Mouse (Mus musculus) heart, embryonic 16.5 days (tissue): ENCODE measurements around the gene Utrn. TPM values are rescaled to one million over a fixed set of nuclear protein-coding genes. Genes with fewer than 3 reads are reported as not detected.

ENCODE experiments used
- ATAC-seq: fragments of 200-750 bp; cut with Nextera tagmentation; replicated peaks from 2 replicates; pipeline ENCODE4 v1.8.0; 2017; ENCODE audit warnings: moderate number of reproducible peaks; ENCODE audit not compliant: insufficient read depth, low FRiP score; ENCODE audit errors: extremely low read depth
- H3K27ac ChIP-seq: fragments of 300-500 bp; sonication (generic); 2 replicates; pipeline ENCODE4 v1.5.1; 2014; ENCODE audit warnings: mild to moderate bottlenecking, low read length, control low read depth, moderate library complexity
- H3K27me3 ChIP-seq: fragments of 300-500 bp; sonication (generic); 2 replicates; pipeline ENCODE4 v1.6.1; 2014; ENCODE audit warnings: low read length, mixed read lengths; ENCODE audit not compliant: control insufficient read depth, insufficient read depth
- H3K36me3 ChIP-seq: fragments of 300-500 bp; sonication (generic); 2 replicates; pipeline ENCODE4 v1.6.1; 2014; ENCODE audit not compliant: control insufficient read depth, insufficient read depth
- H3K4me1 ChIP-seq: fragments of 300-500 bp; sonication (generic); 2 replicates; pipeline ENCODE4 v1.6.1; 2014; ENCODE audit warnings: low read length, mixed read lengths; ENCODE audit not compliant: control insufficient read depth, insufficient read depth
- H3K4me2 ChIP-seq: fragments of 300-500 bp; sonication (generic); 2 replicates; pipeline ENCODE4 v1.6.1; 2014; ENCODE audit warnings: low read depth, mild to moderate bottlenecking, control low read depth, low read length
- H3K4me3 ChIP-seq: fragments of 300-500 bp; sonication (generic); 2 replicates; pipeline ENCODE4 v1.5.1; 2014; ENCODE audit warnings: mild to moderate bottlenecking, control low read depth, low read length
- H3K9ac ChIP-seq: fragments of 300-500 bp; sonication (generic); 2 replicates; pipeline ENCODE4 v1.6.1; 2014; ENCODE audit warnings: low read length, control low read depth
- H3K9me3 ChIP-seq: fragments of 300-500 bp; sonication (generic); replicated peaks from 2 replicates; pipeline ENCODE4 v1.6.1; 2016; ENCODE audit warnings: low read length; ENCODE audit not compliant: control insufficient read depth
- WGBS: fragments of 180-500 bp; shearing (Covaris S2); extraction: QIAGEN DNeasy Blood & Tissue Kit; methylation state at CpG from one replicate; pipeline ENCODE4 v1.1.7; 2014; 5-methylcytosine and 5-hydroxymethylcytosine counted together
- polyA plus RNA-seq: library from polyadenylated mRNA; unstranded; fragments of >200 nt; fragmentation: Nextera tagmentation; extraction: Ambion mirVana; gene quantifications from 2 replicates; pipeline ENCODE4 v1.2.1, GENCODE M21; 2015

Gene Utrn
- polyA plus RNA-seq, 1 experiment from 2014 or later = 65.7 TPM

GRCm38 (mm10) chr10:12729635-12730034 lies 139.5 kb downstream of the Utrn start:
- H3K4me2 ChIP-seq = no peak overlapping the region
- 67% methylated on average over 1 of the region's 1 CpGs for WGBS
- no peak overlapping the region for H3K4me3 ChIP-seq
- H3K27me3 ChIP-seq = no peaks in the 10 kb centered on the region
- no peak overlapping the region for H3K9ac ChIP-seq
- no peak overlapping the region for H3K27ac ChIP-seq
- H3K9me3 ChIP-seq = peaks cover 4% of the 10 kb centered on the region; the same call in 1 of the 2 replicates
- peaks cover 3% of the 10 kb centered on the region; the same call in 1 of the 2 replicates for H3K4me1 ChIP-seq
- H3K36me3 ChIP-seq = peaks cover 43% of the 10 kb centered on the region
- ATAC-seq = no peak

DNA sequence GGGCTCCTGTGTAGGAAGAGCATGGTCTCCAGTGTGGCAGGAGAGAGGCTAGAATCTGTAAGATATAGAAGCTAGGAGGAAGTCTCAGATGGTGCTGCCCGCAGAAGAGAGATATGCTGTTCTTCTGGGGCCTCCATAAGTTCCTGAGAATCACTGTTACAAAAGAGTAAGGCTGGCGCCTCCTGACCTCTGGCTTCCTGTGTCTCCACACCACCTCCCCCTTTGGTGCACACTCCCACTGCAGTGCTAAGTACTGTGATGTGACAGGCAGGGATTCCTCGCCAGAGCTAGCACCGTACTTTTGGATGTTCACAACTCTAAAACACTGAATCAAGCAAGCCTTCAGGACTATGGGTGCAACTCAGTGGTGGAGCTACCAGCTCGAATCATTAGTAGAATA lies 140.1 kb downstream of the Utrn start:
- H3K27me3 ChIP-seq = no peaks in the 10 kb centered on the region
- no peak overlapping the region for H3K9ac ChIP-seq
- H3K36me3 ChIP-seq = peaks cover 37% of the 10 kb centered on the region
- H3K27ac ChIP-seq = no peak overlapping the region
- 0 out of 2 replicates have a peak, but pooled peaks cover 3% of the 10 kb centered on the region for H3K9me3 ChIP-seq
- H3K4me1 ChIP-seq = peaks cover 5% of the 10 kb centered on the region; the same call in 1 of the 2 replicates
- no peak overlapping the region for H3K4me3 ChIP-seq
- WGBS = 62% methylated on average over 5 of the region's 5 CpGs
- no peak overlapping the region for H3K4me2 ChIP-seq
- 0 out of 2 replicates have a peak, but pooled peaks have one; percentile 37 for ATAC-seq

- Histone ChIP-seq H3K36me3 (peaks cover 31% of the 10 kb centered on the region), H3K9ac (no peak overlapping the region), H3K4me2 (no peak overlapping the region), H3K27me3 (no peaks in the 10 kb centered on the region), H3K27ac (no peak overlapping the region), H3K4me1 (peaks cover 5% of the 10 kb centered on the region; the same call in 1 of the 2 replicates), H3K9me3 (no peaks in the 10 kb centered on the region), H3K4me3 (no peak overlapping the region)
- no peak for ATAC-seq
- WGBS = 90% methylated on average over 3 of the region's 3 CpGs
These were observed 141.3 kb downstream of the Utrn start for GRCm38 (mm10) chr10:12727881-12728280.

DNA sequence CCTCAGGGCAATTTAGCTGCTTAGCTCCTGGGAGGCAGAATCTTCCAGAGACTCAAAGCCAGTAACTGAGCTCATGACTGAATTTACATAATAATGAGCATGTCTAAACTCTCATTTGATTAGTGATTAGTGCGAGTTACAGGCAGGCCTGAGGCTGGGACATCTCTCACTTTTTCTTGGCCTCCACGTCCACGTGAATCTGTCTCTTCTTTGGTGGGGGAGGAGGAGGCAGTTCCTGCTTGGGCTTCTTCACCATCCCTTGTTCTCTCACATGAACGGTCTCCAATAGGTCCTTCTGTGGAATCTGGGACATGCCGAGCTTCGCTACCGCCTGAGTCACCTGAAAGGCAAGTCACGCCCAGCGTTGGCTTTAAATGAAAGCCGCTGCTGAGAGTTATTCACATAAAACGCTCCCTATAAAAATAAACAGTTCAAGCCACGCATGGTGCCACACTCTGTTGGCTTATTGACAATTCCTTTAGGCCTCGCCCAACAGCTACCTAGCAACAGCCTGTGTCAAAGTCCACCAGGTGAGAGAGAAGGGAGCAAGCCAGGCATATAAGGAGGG lies 143.0 kb downstream of the Utrn start:
- Histone ChIP-seq H3K9ac (no peak overlapping the region), H3K4me2 (no peak overlapping the region), H3K9me3 (no peaks in the 10 kb centered on the region), H3K4me1 (peaks cover 7% of the 10 kb centered on the region), H3K36me3 (peaks cover 23% of the 10 kb centered on the region), H3K27me3 (no peaks in the 10 kb centered on the region), H3K4me3 (no peak overlapping the region), H3K27ac (no peak overlapping the region)
- WGBS = 79% methylated on average over 13 of the region's 13 CpGs
- no peak for ATAC-seq

- no peak overlapping the region for H3K9ac ChIP-seq
- no peak overlapping the region for H3K4me2 ChIP-seq
- 48% methylated on average over 14 of the region's 14 CpGs for WGBS
- peaks cover 7% of the 10 kb centered on the region for H3K4me1 ChIP-seq
- peaks cover 28% of the 10 kb centered on the region for H3K36me3 ChIP-seq
- H3K9me3 ChIP-seq = no peaks in the 10 kb centered on the region
- no peak overlapping the region for H3K27ac ChIP-seq
- H3K4me3 ChIP-seq = no peak overlapping the region
- ATAC-seq = no peak
- no peaks in the 10 kb centered on the region for H3K27me3 ChIP-seq
These were observed 144.7 kb downstream of the Utrn start for GRCm38 (mm10) chr10:12724247-12725001.

GRCm38 (mm10) chr10:12723269-12723668 lies 145.9 kb downstream of the Utrn start:
- Histone ChIP-seq H3K9ac (no peak overlapping the region), H3K4me3 (no peak overlapping the region), H3K4me1 (peaks cover 7% of the 10 kb centered on the region), H3K4me2 (no peak overlapping the region), H3K9me3 (no peaks in the 10 kb centered on the region), H3K27me3 (no peaks in the 10 kb centered on the region), H3K27ac (no peak overlapping the region), H3K36me3 (peaks cover 26% of the 10 kb centered on the region)
- ATAC-seq = no peak
- 58% methylated on average over 3 of the region's 3 CpGs for WGBS

- H3K4me2 ChIP-seq = no peak overlapping the region
- peaks cover 19% of the 10 kb centered on the region for H3K36me3 ChIP-seq
- H3K9ac ChIP-seq = no peak overlapping the region
- H3K9me3 ChIP-seq = no peaks in the 10 kb centered on the region
- peaks cover 7% of the 10 kb centered on the region for H3K4me1 ChIP-seq
- H3K4me3 ChIP-seq = no peak overlapping the region
- no peaks in the 10 kb centered on the region for H3K27me3 ChIP-seq
- no peak for ATAC-seq
- H3K27ac ChIP-seq = no peak overlapping the region
- WGBS = 77% methylated on average over 2 of the region's 2 CpGs
These were observed 147.1 kb downstream of the Utrn start for GRCm38 (mm10) chr10:12722111-12722510.

DNA sequence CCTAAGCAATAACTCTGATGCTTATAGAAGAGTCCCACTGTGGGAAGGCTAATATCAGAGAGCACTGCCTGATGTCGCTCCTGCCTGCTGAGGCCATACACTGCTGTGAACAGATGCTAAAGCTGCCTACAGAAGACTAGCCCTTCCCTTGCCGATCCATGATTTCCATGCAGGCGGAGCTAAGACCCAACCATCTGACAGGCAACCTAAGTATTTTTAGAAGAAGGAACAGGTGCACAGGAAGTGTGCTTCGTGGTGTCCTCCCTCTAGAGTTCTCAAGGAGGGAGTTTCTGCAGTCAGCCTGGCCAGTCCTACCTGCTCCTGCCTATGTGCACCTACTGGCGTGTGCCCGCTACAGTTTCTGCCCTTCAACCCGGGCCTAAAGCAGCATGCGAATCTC lies 150.8 kb downstream of the Utrn start:
- ATAC-seq = no peak
- H3K27ac ChIP-seq = no peak overlapping the region

GRCm38 (mm10) chr10:12717381-12717780 lies 151.8 kb downstream of the Utrn start:
- WGBS = 69% methylated on average over 3 of the region's 3 CpGs
- no peaks in the 10 kb centered on the region for H3K9me3 ChIP-seq
- no peak overlapping the region for H3K27ac ChIP-seq
- peaks cover 2% of the 10 kb centered on the region; the same call in 1 of the 2 replicates for H3K4me1 ChIP-seq
- no peak overlapping the region for H3K4me2 ChIP-seq
- no peaks in the 10 kb centered on the region for H3K27me3 ChIP-seq
- ATAC-seq = no peak
- peaks cover 26% of the 10 kb centered on the region for H3K36me3 ChIP-seq
- no peak overlapping the region for H3K4me3 ChIP-seq
- H3K9ac ChIP-seq = no peak overlapping the region

More for the DNA sequence above, 150.8 kb downstream of the Utrn start:
- Histone ChIP-seq H3K9ac (no peak overlapping the region), H3K4me2 (no peak overlapping the region), H3K9me3 (no peaks in the 10 kb centered on the region), H3K4me3 (no peak overlapping the region), H3K36me3 (peaks cover 24% of the 10 kb centered on the region), H3K4me1 (peaks cover 2% of the 10 kb centered on the region; the same call in 1 of the 2 replicates), H3K27me3 (no peaks in the 10 kb centered on the region)
- WGBS = 87% methylated on average over 8 of the region's 8 CpGs
